Mouse (Mus musculus): ENCODE measurements around the gene Dock4.

DNA sequence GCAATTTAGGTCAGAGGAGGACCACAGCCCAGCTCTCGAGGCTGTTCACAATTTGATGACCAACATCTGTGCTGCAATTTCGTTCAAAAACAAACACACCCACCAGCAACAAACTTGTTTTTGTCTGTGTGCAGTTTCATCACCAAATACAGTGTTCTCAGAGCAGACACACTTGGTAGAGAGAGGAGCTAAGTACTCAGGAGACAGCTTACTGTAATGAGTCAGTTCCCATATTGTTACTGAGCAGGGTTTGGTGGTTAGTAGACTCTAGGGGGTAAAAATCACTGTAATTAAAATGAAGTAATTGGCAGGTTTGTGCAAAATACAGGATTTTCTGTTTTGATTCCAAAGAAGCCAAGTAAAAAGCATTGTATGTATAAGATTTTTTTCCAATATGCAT lies 28.0 kb downstream of the Dock4 start:
- TF ChIP-seq CTCF (IDR thresholded peaks at IDR 0.05) (no peak), POLR2A (IDR thresholded peaks at IDR 0.05; ENCODE audit: insufficient read depth, low read depth, low read length) (no peak), EP300 (IDR thresholded peaks at IDR 0.05; ENCODE audit: insufficient read depth, low read depth, low read length) (no peak)
